Mouse (Mus musculus): ENCODE results near the gene Net1. TPM values are rescaled to one million over a fixed set of nuclear protein-coding genes. Genes with fewer than 3 reads are reported as not detected.
A peak's percentile ranks its signal among the peaks of the same experiment; 100 is the strongest.
"Not testable (repeated sequence)": the region's sequence is repeated elsewhere in the genome, so short reads cannot be mapped to it uniquely, and the experiment has no call there.

Net1 gene
- 100 to 1,000 TPM in 1 of 2 experiments, 10 to 100 TPM in 1; 89.3 to 106 TPM for total RNA-seq (2021)
- long read RNA-seq, experiment 1, partial matches to known transcripts, result 7 of 11 reads
- long read RNA-seq, experiment 1, other reads (novel, unspliced or antisense), result 1 of 11 reads
- long read RNA-seq, experiment 2, transcript Net1-202 (10 exons, 3,871 nt), result major isoform, 18 of 41 reads
- long read RNA-seq, experiment 2, partial matches to known transcripts, result 5 of 41 reads
- long read RNA-seq, experiment 2, other reads (novel, unspliced or antisense), result 13 of 41 reads

DNA sequence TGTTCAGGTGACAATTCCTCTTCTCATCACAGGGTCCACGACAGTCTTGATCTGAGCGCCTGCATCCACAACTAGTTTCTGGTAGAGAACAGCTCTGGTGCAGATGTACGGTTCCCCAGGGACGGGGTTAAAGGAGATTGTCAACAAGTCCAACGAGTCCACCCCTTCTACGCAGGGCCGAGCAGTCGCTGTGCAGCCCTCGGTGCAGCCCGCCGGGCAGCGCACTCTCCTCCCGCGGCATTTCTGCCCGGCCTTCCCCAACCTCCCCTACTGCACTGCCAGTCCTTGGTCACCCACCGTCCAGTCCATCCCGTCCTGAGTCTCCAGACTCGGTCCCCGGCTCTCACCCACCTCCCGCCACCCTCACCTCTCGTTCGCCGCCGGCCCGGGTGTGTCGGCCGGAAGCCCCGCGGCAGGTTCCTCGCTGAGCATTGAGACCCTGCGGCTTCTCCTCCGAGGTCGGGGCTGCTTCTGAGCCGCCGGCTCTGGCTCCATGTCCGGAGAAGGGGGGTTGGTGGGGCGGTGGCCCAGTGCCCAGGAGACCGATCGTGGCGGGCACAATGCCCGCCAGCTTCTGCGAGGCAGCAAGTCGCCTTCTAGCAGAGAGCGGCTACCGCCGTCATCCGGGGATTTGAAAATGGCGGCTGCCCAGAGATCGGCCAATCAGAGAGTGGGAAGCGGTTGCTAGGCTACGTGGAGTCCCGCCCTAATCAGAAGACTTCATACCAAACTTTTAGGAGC, at the start of gene Net1, which contains the start of gene Tubal3:
Gene Net1 (minus strand): TSS at position 650 of the 741 bp plus-strand sequence.
Gene Tubal3 (plus strand): TSS at position 704 of the 741 bp plus-strand sequence.
- DNase-seq (ENCODE audit: low spot score in 2 of 2), result peak; percentile 76 to 80

DNA sequence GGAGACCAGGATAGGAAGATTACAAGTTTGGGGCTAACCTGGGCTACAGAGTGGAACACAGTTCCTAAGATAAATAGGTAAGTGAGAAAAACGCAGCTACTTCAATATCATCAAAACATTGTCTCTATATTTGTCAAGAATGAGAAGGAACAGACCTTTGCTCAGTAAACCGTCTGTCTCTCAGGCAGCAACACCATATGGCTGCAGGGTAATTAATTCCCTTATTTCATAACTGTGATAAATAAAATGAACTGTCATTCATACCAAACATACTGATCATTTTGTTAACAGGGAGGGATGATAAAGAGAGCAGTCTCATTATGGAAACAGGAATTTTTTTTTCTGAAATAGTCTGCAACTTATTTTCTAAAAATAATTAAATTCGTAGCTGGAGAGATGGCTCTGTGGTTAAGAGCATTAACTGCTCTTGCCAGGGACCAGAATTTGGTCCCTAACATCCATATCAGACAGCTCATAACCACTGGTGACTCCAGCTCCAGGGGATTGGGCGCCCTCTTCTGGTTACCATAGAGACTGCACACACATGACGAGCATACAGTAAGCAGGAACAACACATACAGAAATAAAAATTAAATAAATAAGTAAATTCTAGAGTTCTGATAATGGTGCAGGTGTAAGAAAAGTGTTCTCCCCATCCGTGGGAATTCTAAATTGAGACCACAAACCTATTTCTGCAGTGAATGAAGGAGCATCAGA, 33.3 kb upstream of the Net1 start:
- no peak for DNase-seq (ENCODE audit: low spot score in 2 of 2)

DNA sequence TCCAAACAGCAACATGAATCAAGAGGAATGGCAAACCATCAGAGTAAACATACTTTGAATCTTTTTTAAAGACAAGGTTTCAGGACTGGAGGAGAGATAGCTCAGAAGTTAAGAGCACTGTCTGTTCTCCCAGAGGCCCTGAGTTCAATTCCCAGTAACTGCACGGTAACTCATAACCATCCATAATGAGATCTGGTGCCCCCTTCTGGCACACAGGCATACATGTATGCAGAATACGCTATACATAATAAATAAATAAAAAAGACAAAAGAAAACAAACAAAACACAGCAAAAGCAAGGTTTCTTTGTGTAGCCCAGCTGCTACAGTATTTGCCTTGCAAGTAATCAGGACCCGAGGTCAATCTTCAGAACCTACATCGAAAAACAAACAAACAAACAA, 31.5 kb upstream of the Net1 start:
- DNase-seq (ENCODE audit: low spot score in 2 of 2), result no peak

DNA sequence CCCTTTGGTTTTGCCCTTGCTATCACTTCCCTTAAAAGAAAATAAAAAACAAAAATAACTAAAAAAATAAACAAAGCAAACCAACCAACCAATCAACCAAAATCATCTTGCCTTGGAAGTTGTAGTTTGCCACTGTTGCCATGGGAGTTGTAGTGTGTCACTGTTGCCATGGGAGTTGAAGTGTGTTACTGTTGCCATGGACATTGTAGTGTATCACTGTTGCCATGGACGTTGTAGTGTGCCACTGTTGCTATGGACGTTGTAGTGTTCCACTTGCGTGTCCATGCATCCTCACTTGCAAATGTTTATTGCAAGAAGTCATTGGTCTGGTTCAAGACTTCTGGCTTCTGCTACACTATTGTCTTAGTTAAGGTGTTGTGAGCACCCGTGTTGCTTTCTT, 29.2 kb upstream of the Net1 start:
- no peak for DNase-seq (ENCODE audit: low spot score in 2 of 2)

DNA sequence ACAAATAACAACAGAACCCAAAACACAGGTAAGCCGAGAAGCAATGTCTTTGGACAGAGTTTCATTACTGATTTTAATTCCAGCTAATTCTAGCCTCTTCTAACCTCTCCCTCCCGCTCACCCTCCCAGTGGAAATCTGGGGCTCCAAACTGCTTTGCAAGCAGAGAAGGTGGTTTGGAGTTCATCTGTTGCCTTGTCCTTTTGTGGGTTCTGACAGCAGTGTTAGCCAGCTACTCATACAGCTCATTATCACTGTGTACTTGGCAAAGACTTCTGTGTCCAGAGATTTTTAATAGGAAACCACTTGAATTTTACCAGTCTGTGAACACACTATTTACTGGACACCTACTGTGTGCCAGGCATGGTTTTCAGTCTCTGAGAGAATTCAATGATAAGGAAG, 27.2 kb upstream of the Net1 start, which contains the start of gene Ucn3:
Gene Ucn3 (minus strand): TSS at position 101 of the 400 bp plus-strand sequence.
- no peak for DNase-seq (ENCODE audit: low spot score in 2 of 2)

DNA sequence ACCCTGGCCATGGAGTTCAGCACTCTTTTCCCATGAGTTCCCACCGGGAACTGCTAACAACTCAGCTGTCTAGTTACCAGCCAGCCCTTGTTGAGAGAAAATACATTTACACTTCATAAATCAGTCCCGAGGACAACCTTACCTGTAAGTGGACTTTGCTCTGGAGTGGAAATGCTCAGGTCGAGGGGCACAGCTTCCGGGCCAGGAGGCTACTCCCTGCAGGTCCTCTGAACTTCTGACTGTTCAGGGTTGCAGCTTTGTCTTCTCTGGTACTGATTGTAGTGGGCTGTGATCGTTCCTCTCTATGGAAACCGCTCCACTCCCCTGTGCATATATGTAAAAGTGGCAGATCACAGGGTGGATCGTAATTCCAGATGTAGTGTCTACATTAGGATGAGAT, 26.7 kb upstream of the Net1 start:
- DNase-seq (ENCODE audit: low spot score in 2 of 2), result no peak

DNA sequence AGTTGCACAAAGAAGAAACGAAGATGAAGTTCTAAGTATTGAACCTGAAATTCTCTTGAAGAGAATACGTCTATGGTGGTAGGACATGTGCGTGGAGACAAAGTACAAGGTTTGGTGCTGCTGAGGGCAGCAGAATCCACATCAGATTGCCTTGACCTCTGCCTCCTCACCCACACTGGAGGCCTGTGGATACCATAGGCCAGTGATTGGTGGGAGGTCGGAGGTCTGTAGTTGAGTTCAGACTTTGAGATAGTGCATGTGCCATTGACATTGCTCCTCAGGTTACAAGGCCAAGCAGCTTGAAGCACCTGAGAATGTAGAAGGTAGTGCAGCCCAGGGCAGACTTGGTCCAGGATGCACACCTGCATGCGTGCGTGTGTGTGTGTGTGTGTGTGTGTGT, 8.0 kb upstream of the Net1 start:
- DNase-seq (ENCODE audit: low spot score in 2 of 2), result no peak

DNA sequence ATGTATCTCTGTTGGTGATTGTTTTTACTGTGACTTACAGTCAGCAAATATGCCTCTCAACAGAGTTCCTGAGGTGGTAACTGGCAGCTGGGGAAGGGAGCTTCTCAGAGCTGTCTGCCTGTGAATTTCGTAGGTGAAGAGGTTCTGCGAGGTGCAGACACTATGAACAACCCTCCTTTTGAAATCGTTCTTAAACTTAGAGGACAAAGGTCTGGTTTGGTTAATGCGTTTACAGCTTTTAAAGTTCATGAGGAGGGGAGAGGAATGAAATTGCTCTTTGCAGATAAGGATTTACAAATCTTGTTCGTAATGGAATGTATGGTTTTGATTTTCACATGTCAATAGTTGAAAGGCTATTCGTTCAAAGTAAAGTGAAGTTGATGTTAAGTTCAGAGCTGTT, 7.6 kb upstream of the Net1 start:
- DNase-seq (ENCODE audit: low spot score in 2 of 2), result no peak

DNA sequence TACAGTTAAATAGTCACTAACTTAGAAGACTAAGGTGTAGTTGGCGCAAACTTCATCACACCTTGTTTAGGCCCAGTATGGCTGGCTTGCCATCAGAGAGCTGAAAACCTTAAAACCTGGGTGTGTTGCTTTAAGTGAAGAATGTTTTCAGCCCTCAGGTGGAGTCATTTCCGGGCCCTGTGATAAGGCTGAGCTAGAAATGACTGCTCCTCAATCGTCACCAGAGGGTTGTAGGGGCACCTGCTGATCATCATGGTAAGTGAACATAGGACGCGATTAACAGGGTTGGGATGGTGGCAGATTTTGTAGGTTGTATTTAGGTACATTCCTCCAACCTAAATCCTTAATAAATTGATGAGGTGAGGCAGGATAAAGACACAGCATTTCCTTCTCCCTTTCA, 6.5 kb upstream of the Net1 start:
- DNase-seq (ENCODE audit: low spot score in 2 of 2), result no peak

DNA sequence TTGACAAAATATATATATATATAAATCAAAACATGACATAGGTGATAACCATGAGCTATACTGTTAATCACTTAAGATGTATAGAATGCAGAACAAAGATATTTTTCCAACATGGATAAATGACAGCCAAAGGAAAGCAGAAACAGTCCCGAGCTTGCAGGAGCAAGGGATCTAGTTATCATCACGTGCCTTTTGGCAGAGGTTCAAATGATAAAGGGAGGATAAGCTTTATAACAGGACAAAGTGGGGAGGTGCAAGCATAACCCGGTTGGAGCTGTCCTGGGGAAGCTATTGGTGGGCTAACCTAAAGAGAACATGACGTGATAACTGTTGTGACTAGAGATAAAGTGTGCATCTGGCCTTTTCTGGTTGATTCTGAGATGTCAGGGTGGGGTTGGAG, 4.5 kb downstream of the Net1 start:
- no peak for DNase-seq (ENCODE audit: low spot score in 2 of 2)

DNA sequence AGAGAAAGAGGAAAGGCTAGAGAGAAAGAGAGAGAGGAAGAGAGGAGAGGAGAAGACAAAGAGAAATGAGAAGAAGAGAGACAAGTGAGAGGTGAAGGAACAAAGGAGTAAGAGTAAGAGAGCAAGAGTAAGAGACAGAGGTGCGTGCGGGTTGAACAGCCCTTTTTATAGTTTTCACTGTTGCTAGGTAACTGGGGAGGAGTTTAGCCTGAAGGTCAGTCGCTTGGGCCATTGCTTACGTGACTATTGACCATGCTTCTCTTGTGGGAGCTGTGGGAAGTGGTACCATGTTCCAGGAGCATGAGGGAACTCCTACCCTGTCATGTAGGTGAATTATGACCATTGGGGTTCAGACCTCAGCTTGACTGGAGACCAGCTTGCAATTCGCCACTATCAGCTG, 7.7 kb downstream of the Net1 start:
- no peak for DNase-seq (ENCODE audit: low spot score in 2 of 2)

DNA sequence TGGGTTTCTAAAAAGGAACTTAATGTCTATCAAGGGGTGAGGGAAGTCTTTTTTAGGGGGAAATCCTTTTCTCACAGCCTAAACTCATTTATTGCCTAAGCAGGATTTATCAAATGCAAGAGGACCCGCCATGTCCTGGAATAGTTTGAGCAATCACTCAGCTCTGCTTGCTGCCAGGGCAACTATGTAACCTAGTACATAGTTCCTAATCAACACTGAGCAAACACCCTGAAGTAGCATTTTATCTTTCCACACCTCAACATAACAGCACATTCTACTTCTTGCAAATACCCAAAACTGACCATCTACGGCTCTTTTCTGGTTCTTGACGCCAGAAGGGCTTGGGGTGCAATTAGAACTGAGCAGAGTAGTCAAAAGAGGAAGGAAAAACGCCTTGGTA, 9.8 kb downstream of the Net1 start:
- DNase-seq (ENCODE audit: low spot score in 2 of 2), result no peak

DNA sequence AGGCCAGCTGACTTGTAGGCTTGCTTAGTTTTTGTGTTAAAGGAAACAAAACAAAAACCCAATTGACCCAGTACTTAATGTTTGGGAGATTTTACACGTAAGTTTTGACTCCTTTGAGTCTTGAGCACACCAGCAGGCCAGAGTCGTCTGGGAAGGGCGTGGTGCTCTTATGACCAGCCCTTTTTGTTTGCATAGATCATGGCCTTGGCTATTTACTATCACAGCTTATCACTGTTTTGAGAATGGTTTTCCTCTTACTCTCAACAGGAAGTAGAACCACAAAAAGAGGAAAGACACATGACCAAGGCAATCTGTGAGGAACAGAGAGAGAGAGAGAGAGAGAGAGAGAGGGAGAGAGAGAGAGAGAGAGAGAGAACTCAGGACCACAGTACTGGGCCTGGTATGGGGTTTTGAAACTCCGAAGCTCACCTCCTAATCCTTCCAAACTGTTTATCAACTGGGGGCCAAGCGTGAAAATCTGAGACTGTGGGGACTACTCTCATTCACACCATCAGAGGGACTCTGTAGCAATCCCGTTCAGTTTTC, 10.8 kb downstream of the Net1 start:
- no peak for DNase-seq (ENCODE audit: low spot score in 2 of 2)

DNA sequence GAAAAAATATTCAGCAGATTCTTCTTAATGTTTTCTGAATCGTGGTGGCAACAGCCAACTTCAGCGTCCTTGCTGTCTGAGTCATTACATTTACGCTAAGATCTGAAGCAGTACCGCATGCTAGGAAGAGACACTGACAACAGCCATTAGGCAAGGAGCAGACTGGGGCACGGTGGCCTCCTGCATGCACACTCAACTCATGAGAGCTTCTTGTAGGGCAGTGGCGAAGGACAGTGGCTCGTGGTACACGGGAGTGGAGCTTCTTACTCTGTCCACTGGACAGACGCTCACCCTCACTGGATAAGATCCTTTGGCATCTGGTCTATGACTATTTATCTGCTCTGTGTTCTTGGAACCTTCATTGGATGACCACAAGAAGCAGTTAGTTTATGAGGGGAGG, 18.7 kb downstream of the Net1 start:
- DNase-seq (ENCODE audit: low spot score in 2 of 2), result no peak

DNA sequence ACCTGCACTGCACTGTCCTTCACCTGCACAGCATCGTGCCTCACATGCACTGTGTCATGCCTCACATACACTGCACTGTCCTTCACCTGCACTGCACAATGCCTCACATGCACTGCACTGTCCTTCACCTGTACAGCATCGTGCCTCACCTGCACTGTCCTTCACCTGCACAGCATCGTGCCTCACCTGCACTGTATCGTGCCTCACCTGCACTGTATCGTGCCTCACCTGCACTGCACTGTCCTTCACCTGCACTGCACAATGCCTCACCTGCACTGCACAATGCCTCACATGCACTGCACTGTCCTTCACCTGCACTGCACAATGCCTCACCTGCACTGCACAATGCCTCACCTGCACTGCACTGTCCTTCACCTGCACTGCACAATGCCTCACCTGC, 19.8 kb downstream of the Net1 start:
- DNase-seq (ENCODE audit: low spot score in 2 of 2), result not testable (repeated sequence)

DNA sequence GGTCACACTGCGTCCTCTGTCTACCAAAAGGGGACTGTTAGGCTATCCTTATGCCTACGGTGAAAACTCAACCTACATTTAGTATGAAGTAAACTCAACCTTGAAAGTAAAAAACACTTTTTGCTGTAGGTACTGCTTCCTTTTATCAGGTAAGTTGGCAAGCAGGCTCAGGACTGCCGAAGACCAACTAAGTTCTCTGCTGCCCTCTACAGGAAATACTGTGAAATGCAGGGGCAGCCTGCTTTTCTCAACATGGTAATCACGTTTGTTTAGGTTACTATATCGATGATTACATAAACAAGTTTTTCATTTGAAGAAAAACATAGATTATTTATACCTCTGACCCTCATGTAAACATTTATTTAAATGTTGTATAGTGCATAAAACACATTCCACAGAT, 21.1 kb downstream of the Net1 start:
- no peak for DNase-seq (ENCODE audit: low spot score in 2 of 2)

DNA sequence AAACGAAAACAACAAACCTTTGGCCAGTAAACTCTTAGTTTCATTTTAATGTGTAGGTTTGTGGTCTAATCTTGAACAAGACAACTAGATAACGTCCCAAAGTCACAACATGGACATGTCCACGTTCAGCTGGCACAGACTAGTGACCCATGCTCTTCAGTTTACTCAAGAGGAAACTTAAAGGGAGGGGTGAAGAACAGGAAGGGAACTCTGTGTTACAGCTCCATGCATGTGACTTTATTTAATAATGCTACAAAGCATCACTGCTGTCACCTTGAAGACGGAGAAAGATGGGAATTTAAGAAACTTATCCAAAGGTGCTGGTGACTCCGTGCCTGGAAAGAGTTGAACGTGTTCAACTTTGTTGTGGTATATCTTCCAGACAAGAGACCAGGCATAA, 22.0 kb downstream of the Net1 start:
- no peak for DNase-seq (ENCODE audit: low spot score in 2 of 2)

DNA sequence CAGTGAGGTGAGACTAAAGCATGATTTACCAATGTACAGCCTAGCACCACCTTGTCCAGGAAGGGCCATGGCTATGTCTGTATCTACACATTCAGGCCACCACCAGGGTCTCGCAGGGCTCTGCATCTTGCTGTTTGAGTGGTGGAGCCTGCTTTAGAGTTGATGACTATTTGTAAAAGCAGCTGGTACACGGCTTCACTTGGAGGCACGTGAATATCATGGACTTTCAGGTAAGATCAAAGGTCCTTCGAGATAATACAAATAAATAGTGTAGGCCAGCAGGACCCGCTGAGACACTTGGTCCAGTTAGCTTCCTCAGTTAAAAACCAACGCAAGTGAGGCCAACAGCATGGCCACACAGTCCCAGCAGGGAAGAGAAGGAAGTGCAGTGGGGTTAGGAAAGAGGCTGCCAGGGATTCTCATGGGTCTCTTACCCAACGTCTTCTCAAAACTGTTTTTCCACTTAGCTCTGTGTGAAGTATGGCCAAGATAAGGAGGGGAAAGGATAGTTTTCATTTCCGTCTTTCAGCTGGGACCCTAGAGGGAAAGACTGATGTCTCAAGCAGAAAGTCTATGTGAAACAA, 22.5 kb downstream of the Net1 start:
- no peak for DNase-seq (ENCODE audit: low spot score in 2 of 2)

DNA sequence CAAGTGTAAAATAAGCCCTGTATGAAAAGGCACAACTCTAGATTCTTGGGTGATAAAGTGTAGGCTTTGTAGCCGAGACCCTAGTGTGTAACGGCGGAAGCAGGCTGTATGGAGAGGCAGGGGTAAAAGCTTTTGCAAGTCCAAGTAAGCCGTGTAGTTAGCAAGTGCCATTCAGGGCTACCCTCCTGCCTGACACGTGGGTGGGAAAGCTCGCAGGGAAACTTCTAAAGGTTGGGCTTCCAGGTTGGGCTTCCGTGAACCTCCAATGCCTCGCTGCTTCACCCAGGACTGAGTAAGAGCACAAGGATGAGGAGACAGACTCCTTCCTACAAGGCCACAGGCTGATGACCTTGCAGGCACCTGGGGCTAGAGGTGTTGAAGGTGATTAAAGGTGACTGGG, 23.5 kb downstream of the Net1 start:
- DNase-seq (ENCODE audit: low spot score in 2 of 2), result no peak

DNA sequence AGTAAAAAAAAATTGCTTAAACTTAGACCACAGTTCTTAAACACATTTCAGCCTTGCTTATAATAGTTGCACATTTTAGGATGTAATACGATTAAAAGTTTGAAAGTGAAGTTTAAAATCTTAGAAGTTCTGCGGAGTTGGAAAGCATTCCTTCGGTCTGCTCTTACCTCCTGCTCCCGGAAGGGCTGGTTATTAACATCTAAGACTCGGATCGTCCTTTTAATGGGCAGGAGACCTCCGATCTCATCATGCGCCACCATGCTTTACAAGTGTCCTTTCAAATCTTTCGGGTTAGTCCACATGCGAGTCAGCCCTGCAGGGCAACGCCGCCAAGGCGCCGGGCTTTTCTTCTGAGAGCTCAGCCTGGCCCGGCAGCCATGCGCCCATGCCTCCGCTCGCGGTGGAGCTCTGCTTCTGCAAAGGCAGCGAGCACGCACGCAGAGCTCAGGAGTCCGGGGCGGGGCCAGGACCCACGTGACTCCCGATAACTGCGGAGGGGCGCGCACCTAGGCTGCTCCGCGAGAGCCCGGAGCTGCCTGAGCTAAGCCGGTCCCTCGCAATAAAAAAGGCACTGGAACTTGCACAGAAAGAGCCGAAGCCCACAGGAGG, 24.8 kb downstream of the Net1 start:
- DNase-seq (ENCODE audit: low spot score in 2 of 2), result peak; percentile 74 to 86

DNA sequence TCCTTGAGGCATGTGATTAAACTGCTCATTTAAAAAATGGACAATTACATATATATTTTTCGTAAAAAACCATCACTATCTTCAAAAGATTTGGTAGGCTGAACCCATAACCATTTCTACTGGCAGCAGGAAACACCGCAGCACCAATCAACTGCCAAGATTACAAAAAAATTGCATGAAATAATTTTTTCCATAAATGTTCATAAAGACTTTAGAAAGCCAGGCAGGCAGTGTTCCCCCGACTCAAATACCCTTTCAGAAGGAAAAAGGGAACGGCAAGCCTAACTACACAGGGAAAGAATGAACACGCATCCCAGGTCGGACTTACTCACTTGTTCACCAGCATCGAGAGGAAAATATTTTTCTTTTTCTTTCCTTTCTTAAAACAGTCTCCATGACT, 25.4 kb downstream of the Net1 start:
- no peak for DNase-seq (ENCODE audit: low spot score in 2 of 2)

All from adrenal gland, postnatal 4 days (tissue).